Mouse (Mus musculus) hindbrain, embryonic 15.5 days (tissue): ENCODE data around the gene Cnr1. TPM values are rescaled to one million over a fixed set of nuclear protein-coding genes. Genes with fewer than 3 reads are reported as not detected.

Experiments
- ATAC-seq: fragments of 200-750 bp; cut with Nextera tagmentation; 2 replicates; pipeline ENCODE4 v1.8.0; 2017; ENCODE audit warnings: low read depth, moderate number of reproducible peaks, moderate TSS enrichment; ENCODE audit not compliant: low FRiP score
- H3K27ac ChIP-seq: fragments of 300-500 bp; sonication (generic); replicated peaks from 2 replicates; pipeline ENCODE4 v1.5.1; 2015; ENCODE audit warnings: mild to moderate bottlenecking, inconsistent platforms
- H3K27me3 ChIP-seq: fragments of 300-500 bp; sonication (generic); 2 replicates; pipeline ENCODE4 v1.6.1; 2015; ENCODE audit warnings: control low read depth, inconsistent platforms
- H3K36me3 ChIP-seq: fragments of 300-500 bp; sonication (generic); 2 replicates; pipeline ENCODE4 v1.6.1; 2015; ENCODE audit warnings: control low read depth, inconsistent platforms
- H3K4me1 ChIP-seq: fragments of 300-500 bp; sonication (generic); replicated peaks from 2 replicates; pipeline ENCODE4 v1.6.1; 2015; ENCODE audit warnings: control low read depth, inconsistent platforms
- H3K4me2 ChIP-seq: fragments of 300-500 bp; sonication (generic); 2 replicates; pipeline ENCODE4 v1.6.1; 2015; ENCODE audit warnings: moderate library complexity, mild to moderate bottlenecking, inconsistent platforms
- H3K4me3 ChIP-seq: fragments of 300-500 bp; sonication (generic); 2 replicates; pipeline ENCODE4 v1.5.1; 2015; ENCODE audit warnings: mild to moderate bottlenecking, inconsistent platforms
- H3K9ac ChIP-seq: fragments of 300-500 bp; sonication (generic); 2 replicates; pipeline ENCODE4 v1.6.1; 2015; ENCODE audit warnings: inconsistent platforms
- H3K9me3 ChIP-seq: fragments of 300-500 bp; sonication (generic); 2 replicates; pipeline ENCODE4 v1.6.1; 2016; ENCODE audit warnings: control low read depth, inconsistent platforms
- WGBS: fragments of 180-500 bp; shearing (Covaris S2); methylation state at CpG from one replicate; pipeline ENCODE4 v1.1.7; 2015; 5-methylcytosine and 5-hydroxymethylcytosine counted together
- polyA plus RNA-seq: library from polyadenylated mRNA; unstranded; fragments of >200 nt; fragmentation: Nextera tagmentation; extraction: Ambion mirVana; gene quantifications from 2 replicates; pipeline ENCODE4 v1.2.1, GENCODE M21; 2015

Cnr1 gene
- polyA plus RNA-seq, 1 experiment from 2014 or later, result 63.0 TPM

GRCm38 (mm10) chr4:33943936-33944335, 19.5 kb downstream of the Cnr1 start:
- Histone ChIP-seq H3K4me2 (no peak overlapping the region), H3K4me1 (no peaks in the 10 kb centered on the region), H3K27me3 (no peaks in the 10 kb centered on the region), H3K36me3 (peaks cover 27% of the 10 kb centered on the region), H3K4me3 (no peak overlapping the region), H3K9ac (no peak overlapping the region), H3K27ac (no peak overlapping the region), H3K9me3 (no peaks in the 10 kb centered on the region)
- WGBS, result 96% methylated on average over 13 of the region's 13 CpGs
- ATAC-seq, result no peak

- no peak overlapping the region for H3K27ac ChIP-seq
- no peak for ATAC-seq
- 87% methylated on average over 2 of the region's 2 CpGs for WGBS
Observed at GRCm38 (mm10) chr4:33945742-33946141, 21.3 kb downstream of the Cnr1 start.

GRCm38 (mm10) chr4:33947584-33947983, 23.2 kb downstream of the Cnr1 start:
- peaks cover 27% of the 10 kb centered on the region for H3K36me3 ChIP-seq
- no peak overlapping the region for H3K27ac ChIP-seq
- no peak overlapping the region for H3K4me2 ChIP-seq
- no peaks in the 10 kb centered on the region for H3K9me3 ChIP-seq
- ATAC-seq, result no peak
- no peaks in the 10 kb centered on the region for H3K27me3 ChIP-seq
- no peak overlapping the region for H3K4me3 ChIP-seq
- H3K4me1 ChIP-seq, result no peaks in the 10 kb centered on the region
- H3K9ac ChIP-seq, result no peak overlapping the region
- WGBS, result 72% methylated on average over 3 of the region's 3 CpGs

More at GRCm38 (mm10) chr4:33945742-33946141, 21.3 kb downstream of the Cnr1 start:
- Histone ChIP-seq H3K9me3 (no peaks in the 10 kb centered on the region), H3K36me3 (peaks cover 27% of the 10 kb centered on the region), H3K4me2 (no peak overlapping the region), H3K27me3 (no peaks in the 10 kb centered on the region), H3K4me1 (no peaks in the 10 kb centered on the region), H3K4me3 (no peak overlapping the region), H3K9ac (no peak overlapping the region)

GRCm38 (mm10) chr4:33957398-33957797, 33.0 kb downstream of the Cnr1 start:
- H3K4me2 ChIP-seq, result no peak overlapping the region
- no peaks in the 10 kb centered on the region for H3K27me3 ChIP-seq
- H3K9ac ChIP-seq, result no peak overlapping the region
- no peaks in the 10 kb centered on the region for H3K36me3 ChIP-seq
- WGBS, result 85% methylated on average over 3 of the region's 3 CpGs
- no peak overlapping the region for H3K4me3 ChIP-seq
- no peaks in the 10 kb centered on the region for H3K4me1 ChIP-seq
- ATAC-seq, result no peak
- H3K9me3 ChIP-seq, result no peaks in the 10 kb centered on the region
- no peak overlapping the region for H3K27ac ChIP-seq

GRCm38 (mm10) chr4:33958515-33958914, 34.1 kb downstream of the Cnr1 start:
- no peak overlapping the region for H3K4me2 ChIP-seq
- no peaks in the 10 kb centered on the region for H3K36me3 ChIP-seq
- H3K4me3 ChIP-seq, result no peak overlapping the region
- H3K4me1 ChIP-seq, result no peaks in the 10 kb centered on the region
- H3K9me3 ChIP-seq, result no peaks in the 10 kb centered on the region
- ATAC-seq, result no peak
- H3K27me3 ChIP-seq, result no peaks in the 10 kb centered on the region
- H3K27ac ChIP-seq, result no peak overlapping the region
- no peak overlapping the region for H3K9ac ChIP-seq
- WGBS, result 77% methylated on average over 3 of the region's 3 CpGs

GRCm38 (mm10) chr4:33959841-33960240, 35.4 kb downstream of the Cnr1 start:
- no peaks in the 10 kb centered on the region for H3K36me3 ChIP-seq
- H3K4me2 ChIP-seq, result no peak overlapping the region
- no peak overlapping the region for H3K27ac ChIP-seq
- H3K9ac ChIP-seq, result no peak overlapping the region
- H3K9me3 ChIP-seq, result no peaks in the 10 kb centered on the region
- H3K4me1 ChIP-seq, result no peaks in the 10 kb centered on the region
- no peak overlapping the region for H3K4me3 ChIP-seq
- H3K27me3 ChIP-seq, result no peaks in the 10 kb centered on the region
- ATAC-seq, result no peak
- WGBS, result 87% methylated on average over 6 of the region's 6 CpGs

GRCm38 (mm10) chr4:33970726-33971125, 46.3 kb downstream of the Cnr1 start:
- H3K4me3 ChIP-seq, result no peak overlapping the region
- H3K27me3 ChIP-seq, result no peaks in the 10 kb centered on the region
- H3K4me2 ChIP-seq, result no peak overlapping the region
- H3K4me1 ChIP-seq, result no peaks in the 10 kb centered on the region
- H3K36me3 ChIP-seq, result no peaks in the 10 kb centered on the region
- no peak overlapping the region for H3K27ac ChIP-seq
- H3K9me3 ChIP-seq, result no peaks in the 10 kb centered on the region
- H3K9ac ChIP-seq, result no peak overlapping the region
- 79% methylated on average over 3 of the region's 3 CpGs for WGBS
- ATAC-seq, result no peak

GRCm38 (mm10) chr4:33988466-33989089, 64.2 kb downstream of the Cnr1 start:
- Histone ChIP-seq H3K27me3 (no peaks in the 10 kb centered on the region), H3K4me3 (no peak overlapping the region), H3K27ac (no peak overlapping the region), H3K4me2 (no peak overlapping the region), H3K36me3 (no peaks in the 10 kb centered on the region), H3K9ac (no peak overlapping the region), H3K9me3 (no peaks in the 10 kb centered on the region), H3K4me1 (0 out of 2 replicates have a peak, but pooled peaks cover 5% of the 10 kb centered on the region)
- ATAC-seq, result no peak
- 87% methylated on average over 5 of the region's 5 CpGs for WGBS

GRCm38 (mm10) chr4:33992687-33993086, 68.3 kb downstream of the Cnr1 start:
- no peak overlapping the region for H3K4me3 ChIP-seq
- no peak for ATAC-seq

GRCm38 (mm10) chr4:33996382-33996781, 72.0 kb downstream of the Cnr1 start:
- no peaks in the 10 kb centered on the region for H3K27me3 ChIP-seq
- H3K4me1 ChIP-seq, result 0 out of 2 replicates have a peak, but pooled peaks cover 5% of the 10 kb centered on the region
- H3K4me2 ChIP-seq, result no peak overlapping the region
- H3K36me3 ChIP-seq, result no peaks in the 10 kb centered on the region
- no peak overlapping the region for H3K4me3 ChIP-seq
- no peak overlapping the region for H3K27ac ChIP-seq
- no peaks in the 10 kb centered on the region for H3K9me3 ChIP-seq
- ATAC-seq, result no peak
- no peak overlapping the region for H3K9ac ChIP-seq

More at GRCm38 (mm10) chr4:33992687-33993086, 68.3 kb downstream of the Cnr1 start:
- Histone ChIP-seq H3K9ac (no peak overlapping the region), H3K27me3 (no peaks in the 10 kb centered on the region), H3K27ac (no peak overlapping the region), H3K36me3 (no peaks in the 10 kb centered on the region), H3K4me2 (no peak overlapping the region), H3K4me1 (0 out of 2 replicates have a peak, but pooled peaks cover 5% of the 10 kb centered on the region), H3K9me3 (no peaks in the 10 kb centered on the region)
- WGBS, result 28% methylated on average over 2 of the region's 3 CpGs

Other genes starting within 250 kb of the Cnr1 start
- 0.84 and 1.1 TPM in 2 replicates for gene Spaca1, start 125.6 kb downstream of the Cnr1 start, polyA plus RNA-seq